Mouse (Mus musculus): ENCODE data around the gene Edaradd. TPM values are rescaled to one million over a fixed set of nuclear protein-coding genes. Genes with fewer than 3 reads are reported as not detected.

The Edaradd gene
- under 1 TPM; 0.66 to 0.79 TPM for total RNA-seq (2023)

GRCm38 (mm10) chr13:12519955-12520584, at the start of gene Edaradd:
TSS of gene Edaradd (minus strand) at chr13:12520438.

GRCm38 (mm10) chr13:12565621-12566390, 45.6 kb upstream of the Edaradd start, which contains the start of gene Ero1lb:
TSS of gene Ero1lb (plus strand) at chr13:12565874.

GRCm38 (mm10) chr13:12464844-12465243, 55.4 kb downstream of the Edaradd start, which contains the start of gene Lgals8:
TSS of gene Lgals8 (minus strand) at chr13:12464944.

Other genes starting within 250 kb of the Edaradd start
- gene Actn2, start 179.7 kb downstream of the Edaradd start, total RNA-seq (2023) = under 1 TPM in 1 of 2 experiments, not detected in 1; 0.55 TPM
- gene Heatr1, start 125.4 kb downstream of the Edaradd start, total RNA-seq (2023) = 10 to 100 TPM; 28.0 to 31.5 TPM
- 10 to 100 TPM; 39.8 to 51.4 TPM for gene Lgals8, start 55.5 kb downstream of the Edaradd start, total RNA-seq (2023)
- 10 to 100 TPM; 13.2 to 14.9 TPM for gene Ero1lb, start 45.4 kb upstream of the Edaradd start, total RNA-seq (2023)